Mouse (Mus musculus) testis, adult 2 months (tissue): ENCODE measurements around the gene Pld2. TPM values are rescaled to one million over a fixed set of nuclear protein-coding genes. Genes with fewer than 3 reads are reported as not detected.

Source experiments
- H3K27ac ChIP-seq: fragments of 200-500 bp; 2 replicates; pipeline ENCODE4 v1.5.1; 2012; ENCODE audit warnings: low read depth, low read length; ENCODE audit not compliant: control insufficient read depth, insufficient read depth
- H3K27me3 ChIP-seq: fragments of 200-500 bp; 2 replicates; pipeline ENCODE4 v1.6.1; 2012; ENCODE audit warnings: mild to moderate bottlenecking, low read length, moderate library complexity; ENCODE audit not compliant: control insufficient read depth, insufficient read depth
- H3K36me3 ChIP-seq: fragments of 200-500 bp; 2 replicates; pipeline ENCODE4 v1.6.1; 2012; ENCODE audit warnings: mild to moderate bottlenecking, low read length; ENCODE audit not compliant: control insufficient read depth, insufficient read depth
- H3K4me1 ChIP-seq: fragments of 200-500 bp; 2 replicates; pipeline ENCODE4 v1.6.1; 2012; ENCODE audit warnings: low read length; ENCODE audit not compliant: control insufficient read depth, insufficient read depth
- H3K4me3 ChIP-seq: fragments of 200-500 bp; 2 replicates; pipeline ENCODE4 v1.5.1; 2012; ENCODE audit warnings: low read depth, mild to moderate bottlenecking, low read length, moderate library complexity, mixed read lengths; ENCODE audit not compliant: control insufficient read depth
- CTCF ChIP-seq: fragments of 200-500 bp; IDR thresholded peaks from 2 replicates; pipeline ENCODE4 v1.5.1; 2012; ENCODE audit warnings: low read depth, mild to moderate bottlenecking, inconsistent platforms, low read length, moderate library complexity; ENCODE audit not compliant: control insufficient read depth, insufficient read depth, insufficient replicate concordance
- POLR2A ChIP-seq: fragments of 200-500 bp; IDR thresholded peaks from 2 replicates; pipeline ENCODE4 v1.6.1; 2012; ENCODE audit warnings: low read depth, mild to moderate bottlenecking, inconsistent platforms, low read length, moderate library complexity; ENCODE audit not compliant: control insufficient read depth
- polyA plus RNA-seq: library from polyadenylated mRNA; depleted of rRNA; stranded (reverse); fragments of >200 nt; gene quantifications from 2 replicates; pipeline ENCODE4 v1.2.3, GENCODE M21; 2012; rRNA removed

The Pld2 gene
- 1.2 and 2.0 TPM in 2 replicates for polyA plus RNA-seq

GRCm38 (mm10) chr11:70539877-70540587 lies at the start of gene Pld2:
TSS of gene Pld2 (plus strand) at chr11:70540064.
- no peaks in the 10 kb centered on the region for H3K27me3 ChIP-seq
- H3K4me3 ChIP-seq = peak within 1 kb of the TSS; percentile 71
- no peaks in the 10 kb centered on the region for H3K36me3 ChIP-seq
- TF ChIP-seq CTCF = peak; percentile 37; the same call in 1 of the 2 replicates
- TF ChIP-seq POLR2A = no peak
- no peak within 1 kb of the TSS for H3K27ac ChIP-seq
- H3K4me1 ChIP-seq = peaks cover 6% of the 10 kb centered on the region

- no peak overlapping the region for H3K27ac ChIP-seq
- no peak for TF ChIP-seq POLR2A
- no peak for TF ChIP-seq CTCF
- H3K4me1 ChIP-seq = no peaks in the 10 kb centered on the region; the same call in 1 of the 2 replicates
- no peaks in the 10 kb centered on the region for H3K36me3 ChIP-seq
- no peaks in the 10 kb centered on the region for H3K27me3 ChIP-seq
- H3K4me3 ChIP-seq = no peak overlapping the region
Observed at GRCm38 (mm10) chr11:70499566-70500475, 40.0 kb upstream of the Pld2 start.

- Histone ChIP-seq H3K36me3 (no peaks in the 10 kb centered on the region), H3K4me1 (peaks cover 3% of the 10 kb centered on the region; the same call in 1 of the 2 replicates), H3K27me3 (no peaks in the 10 kb centered on the region), H3K27ac (no peak overlapping the region), H3K4me3 (no peak overlapping the region)
- no peak for TF ChIP-seq POLR2A
- no peak for TF ChIP-seq CTCF
Observed at GRCm38 (mm10) chr11:70500476-70500812, 39.4 kb upstream of the Pld2 start.

GRCm38 (mm10) chr11:70502018-70502417 lies 37.8 kb upstream of the Pld2 start:
- Histone ChIP-seq H3K27ac (no peak overlapping the region), H3K27me3 (no peaks in the 10 kb centered on the region), H3K4me3 (no peak overlapping the region), H3K4me1 (peaks cover 3% of the 10 kb centered on the region; the same call in 1 of the 2 replicates), H3K36me3 (no peaks in the 10 kb centered on the region)
- no peak for TF ChIP-seq POLR2A
- no peak for TF ChIP-seq CTCF

- H3K4me1 ChIP-seq = peaks cover 7% of the 10 kb centered on the region
- no peaks in the 10 kb centered on the region for H3K36me3 ChIP-seq
- TF ChIP-seq POLR2A (no peak), CTCF (no peak)
- no peaks in the 10 kb centered on the region for H3K27me3 ChIP-seq
- no peak within 1 kb of the TSS for H3K27ac ChIP-seq
- no peak within 1 kb of the TSS for H3K4me3 ChIP-seq
Observed at GRCm38 (mm10) chr11:70504970-70505369, 34.9 kb upstream of the Pld2 start, which contains the start of gene Tm4sf5. TSS of gene Tm4sf5 (plus strand) at chr11:70505244.

- TF ChIP-seq POLR2A (no peak), CTCF (peak; percentile 21; the same call in 1 of the 2 replicates)
- no peak overlapping the region for H3K27ac ChIP-seq
- no peaks in the 10 kb centered on the region for H3K36me3 ChIP-seq
Observed at GRCm38 (mm10) chr11:70506385-70506784, 33.5 kb upstream of the Pld2 start.

GRCm38 (mm10) chr11:70506962-70507515 lies 32.8 kb upstream of the Pld2 start:
- no peak overlapping the region for H3K27ac ChIP-seq
- no peaks in the 10 kb centered on the region for H3K27me3 ChIP-seq
- TF ChIP-seq POLR2A = no peak
- TF ChIP-seq CTCF = no peak
- peaks cover 9% of the 10 kb centered on the region for H3K4me1 ChIP-seq
- H3K36me3 ChIP-seq = no peaks in the 10 kb centered on the region
- no peak overlapping the region for H3K4me3 ChIP-seq

More at GRCm38 (mm10) chr11:70506385-70506784, 33.5 kb upstream of the Pld2 start:
- no peak overlapping the region for H3K4me3 ChIP-seq
- H3K4me1 ChIP-seq = peaks cover 9% of the 10 kb centered on the region
- H3K27me3 ChIP-seq = no peaks in the 10 kb centered on the region
